Mouse (Mus musculus) heart, adult 11 months (tissue): ENCODE measurements around the gene Klf11.
"Not testable (repeated sequence)": the region's sequence is repeated elsewhere in the genome, so short reads cannot be mapped to it uniquely, and the experiment has no call there.

ENCODE experiments used
- DNase-seq: peaks from one replicate; pipeline ENCODE4 v3.0.0; 2022

Gene Klf11

DNA sequence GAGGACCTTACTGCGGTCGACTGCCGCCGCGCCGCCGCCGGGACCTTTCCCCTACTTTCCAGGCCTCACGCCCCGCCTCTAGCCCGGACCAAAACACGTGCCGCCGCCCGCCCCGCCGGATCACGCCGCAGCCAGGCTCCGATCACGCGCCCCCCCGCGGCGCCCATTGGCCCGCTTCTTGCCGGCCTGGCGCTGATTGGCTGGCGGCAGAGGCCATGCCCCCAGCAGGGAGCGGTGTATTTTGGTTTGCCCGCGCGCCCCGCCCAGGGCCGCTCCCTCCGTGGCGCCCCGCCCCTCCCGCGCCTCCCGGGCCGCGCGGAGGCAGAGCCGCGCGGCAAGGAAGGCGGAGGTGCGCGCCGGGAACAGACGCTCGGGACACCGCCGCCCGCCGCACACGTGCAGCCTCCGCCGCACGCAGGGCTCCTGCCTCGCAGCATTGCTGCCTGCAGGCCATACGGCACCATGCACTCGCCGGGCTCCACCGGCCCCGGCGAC lies at the start of gene Klf11:
Gene Klf11, plus strand, starts transcription at position 212 of the 495 bp plus-strand sequence.
- DNase-seq: peak; percentile 100

- peak; percentile 94 for DNase-seq
Observed at GRCm38 (mm10) chr12:24603266-24603665, 47.8 kb upstream of the Klf11 start.

GRCm38 (mm10) chr12:24606166-24606565 lies 44.9 kb upstream of the Klf11 start:
- DNase-seq: no peak

- DNase-seq: no peak
Observed at GRCm38 (mm10) chr12:24612591-24612990, 38.5 kb upstream of the Klf11 start.

- DNase-seq: no peak
Observed at GRCm38 (mm10) chr12:24614452-24615075, 36.5 kb upstream of the Klf11 start.

GRCm38 (mm10) chr12:24615140-24615539 lies 35.9 kb upstream of the Klf11 start:
- DNase-seq: no peak

DNA sequence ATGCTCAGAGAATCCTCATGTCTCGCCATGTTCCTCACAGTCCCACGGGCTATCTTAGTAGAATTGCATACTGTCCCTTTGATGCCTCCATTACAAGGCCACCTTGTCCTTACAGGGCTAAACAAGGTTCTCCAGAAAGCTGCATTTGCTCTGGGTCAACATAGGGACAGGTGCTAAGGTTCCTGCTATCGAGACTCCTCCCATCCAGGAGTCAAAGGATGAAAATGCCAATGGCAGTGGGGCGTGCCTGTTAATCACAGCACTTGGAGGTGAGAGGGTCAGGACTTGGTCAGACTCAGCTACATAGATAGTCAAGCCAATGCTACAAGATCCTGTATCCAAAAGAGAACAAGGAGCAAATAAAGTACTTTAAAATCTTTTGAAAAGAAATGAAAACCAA lies 31.6 kb upstream of the Klf11 start:
- no peak for DNase-seq

- peak; percentile 92 for DNase-seq
Observed at GRCm38 (mm10) chr12:24623486-24624251, 27.4 kb upstream of the Klf11 start.

DNA sequence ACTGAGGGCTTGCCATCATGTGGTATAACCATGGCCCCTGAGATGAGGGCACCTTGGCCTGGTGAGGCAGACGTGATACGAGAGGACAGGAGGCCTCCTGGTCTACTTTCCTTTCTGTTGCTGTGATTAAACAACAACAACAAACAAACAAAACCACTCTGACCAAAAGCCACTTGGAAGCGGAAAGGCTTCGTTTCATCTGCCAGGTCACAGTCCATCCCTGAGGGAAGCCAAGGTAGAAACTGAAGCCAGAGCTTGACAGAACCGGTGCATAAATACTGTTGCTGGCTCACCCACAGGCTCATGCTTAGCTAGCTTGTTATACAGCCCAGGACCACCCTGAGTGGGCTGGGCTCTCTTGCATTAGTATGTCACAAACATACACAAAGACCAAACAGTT lies 24.7 kb upstream of the Klf11 start:
- DNase-seq: no peak

GRCm38 (mm10) chr12:24627215-24627614 lies 23.9 kb upstream of the Klf11 start:
- peak; percentile 95 for DNase-seq

- no peak for DNase-seq
Observed at GRCm38 (mm10) chr12:24630220-24630619, 20.9 kb upstream of the Klf11 start.

DNA sequence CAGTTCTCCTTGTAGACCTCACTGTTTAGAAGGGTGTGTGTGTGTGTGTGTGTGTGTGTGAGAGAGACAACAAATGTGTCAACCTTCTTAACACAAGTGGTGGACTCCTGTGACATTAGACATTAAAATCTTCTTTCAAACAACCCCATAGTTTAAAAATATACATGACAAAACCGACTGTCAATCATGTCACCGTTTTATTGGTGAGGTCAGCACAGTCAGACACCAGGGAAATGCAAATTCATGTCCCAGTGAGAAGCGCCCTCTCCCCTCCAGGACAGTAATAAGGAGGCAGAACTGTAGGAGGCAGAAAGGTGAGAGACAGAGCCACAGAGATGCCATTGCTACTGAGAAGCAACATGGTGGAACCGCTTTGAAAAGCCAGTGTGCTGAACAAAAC lies 18.7 kb upstream of the Klf11 start:
- no peak for DNase-seq

DNA sequence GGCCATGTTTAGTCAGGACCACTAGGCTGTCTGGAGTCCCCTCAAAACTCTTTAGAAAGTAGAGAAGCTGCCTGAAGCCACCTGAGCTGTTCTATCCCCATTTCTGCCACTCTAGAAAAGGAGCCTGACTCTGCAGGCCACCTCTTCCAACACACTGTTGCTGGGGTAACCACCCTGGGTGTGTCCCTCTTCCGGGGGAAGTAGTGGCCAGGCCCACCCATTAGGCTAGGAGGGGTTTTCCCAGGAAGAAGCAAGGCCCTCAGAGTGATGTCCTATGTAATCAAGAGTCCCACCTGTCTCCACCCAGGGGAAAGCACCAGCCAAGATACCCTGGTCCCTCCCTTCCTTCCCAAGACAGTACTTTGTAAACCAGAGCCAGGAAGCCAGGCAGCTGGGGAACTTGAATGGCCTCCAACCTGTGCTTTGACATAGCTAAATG lies 17.3 kb upstream of the Klf11 start:
- DNase-seq: peak; percentile 99

- DNase-seq: no peak
Observed at GRCm38 (mm10) chr12:24634212-24634611, 16.9 kb upstream of the Klf11 start.

- no peak for DNase-seq
Observed at GRCm38 (mm10) chr12:24634648-24635047, 16.4 kb upstream of the Klf11 start.

DNA sequence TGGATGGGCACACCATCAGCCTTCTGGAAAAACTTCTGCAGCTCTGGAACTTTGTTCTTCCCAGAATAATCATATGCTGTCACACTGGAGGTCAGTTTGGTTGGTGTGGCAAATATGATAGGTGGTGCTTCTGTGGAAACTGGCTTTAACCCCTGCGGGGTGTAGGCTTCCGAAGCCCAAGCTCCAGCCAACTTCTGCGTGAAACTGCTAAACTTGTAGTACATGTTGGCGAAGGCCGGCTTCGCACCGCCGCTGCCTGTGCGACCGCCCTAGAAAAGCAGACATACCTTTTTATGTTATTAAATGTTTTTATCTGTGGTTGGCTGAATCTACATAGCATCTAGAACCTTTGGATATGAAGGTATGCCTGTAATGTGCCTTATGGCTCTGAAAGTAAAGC lies 12.3 kb upstream of the Klf11 start:
- DNase-seq: not testable (repeated sequence)

DNA sequence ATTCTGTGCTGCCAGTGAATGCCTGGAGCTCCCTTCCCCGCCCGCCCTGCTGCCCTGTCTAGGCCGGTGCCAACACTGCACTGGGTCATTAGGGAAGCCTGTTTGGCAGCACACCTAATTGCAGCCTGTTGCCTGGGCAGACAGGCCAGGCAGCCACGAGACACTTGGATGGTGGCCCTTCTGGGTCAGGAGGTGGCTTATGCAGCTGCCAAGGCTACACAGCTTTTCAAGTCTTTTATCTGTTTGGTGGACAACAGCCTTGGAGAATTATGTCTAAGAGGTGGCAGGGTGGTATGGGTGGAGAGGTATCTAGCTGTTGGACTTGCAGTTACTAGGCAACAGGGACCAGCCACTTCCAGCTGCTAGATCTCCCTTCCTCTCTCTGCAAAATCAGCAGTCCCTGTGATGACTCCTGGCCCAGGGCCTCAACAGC lies 8.7 kb upstream of the Klf11 start:
- peak; percentile 98 for DNase-seq

- peak; percentile 96 for DNase-seq
Observed at GRCm38 (mm10) chr12:24644125-24644571, 6.9 kb upstream of the Klf11 start.

- DNase-seq: no peak
Observed at GRCm38 (mm10) chr12:24645901-24646300, 5.2 kb upstream of the Klf11 start.

DNA sequence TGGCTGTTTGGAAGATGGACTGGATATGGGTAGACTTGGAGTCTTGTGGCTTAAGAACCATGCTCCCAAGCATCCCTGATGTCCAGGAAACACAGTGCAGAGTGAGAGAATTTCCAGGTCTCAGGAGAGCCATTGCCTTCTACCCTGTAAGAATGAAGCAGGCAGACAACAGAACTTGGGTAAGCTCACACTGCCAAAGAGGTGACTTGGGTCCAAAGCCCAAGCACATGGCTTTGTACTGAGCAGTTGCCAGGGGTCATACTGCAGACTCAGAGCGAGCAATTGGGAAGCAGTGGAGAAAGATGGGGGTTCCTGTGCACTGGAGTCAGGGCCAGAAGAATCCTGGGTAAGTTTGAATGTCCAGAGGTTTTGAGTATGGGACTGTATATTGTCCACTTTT lies 3.0 kb upstream of the Klf11 start:
- peak; percentile 91 for DNase-seq

GRCm38 (mm10) chr12:24650415-24651062 lies 535 bp upstream of the Klf11 start:
- DNase-seq: no peak

- peak; percentile 100 for DNase-seq
Observed at GRCm38 (mm10) chr12:24651642-24652342, 718 bp downstream of the Klf11 start.
